Mouse (Mus musculus) ES-E14 (cell line): ENCODE measurements around the gene Zfp263.

Experiments used
- CHD2 ChIP-seq: IDR thresholded peaks from 2 replicates; pipeline ENCODE4 v1.6.1; 2014; ENCODE audit warnings: mild to moderate bottlenecking, low read depth, low read length, inconsistent platforms
- ZC3H11A ChIP-seq: IDR thresholded peaks from 2 replicates; pipeline ENCODE4 v1.6.1; 2012; ENCODE audit warnings: low read depth, mild to moderate bottlenecking, inconsistent platforms, low read length, borderline replicate concordance
- ZNF384 ChIP-seq: IDR thresholded peaks from 2 replicates; pipeline ENCODE4 v1.6.1; 2012; ENCODE audit warnings: low read depth, low read length, inconsistent platforms

GRCm38 (mm10) chr16:3742466-3742865, 1.4 kb upstream of the Zfp263 start:
- TF ChIP-seq ZNF384 (no peak), ZC3H11A (no peak), CHD2 (no peak)
